Mouse (Mus musculus) embryo, embryonic 11.5 days (tissue): ENCODE data around the gene Gmnc.

ENCODE experiments used
- DNase-seq: peaks from one replicate; pipeline ENCODE4 v3.0.0-alpha.2; 2012; ENCODE audit warnings: low read depth, low spot score

Gmnc gene

GRCm38 (mm10) chr16:26991477-26992300 is at the start of gene Gmnc:
Gene Gmnc (minus strand): TSS chr16:26991652.
- DNase-seq, result no peak

DNA sequence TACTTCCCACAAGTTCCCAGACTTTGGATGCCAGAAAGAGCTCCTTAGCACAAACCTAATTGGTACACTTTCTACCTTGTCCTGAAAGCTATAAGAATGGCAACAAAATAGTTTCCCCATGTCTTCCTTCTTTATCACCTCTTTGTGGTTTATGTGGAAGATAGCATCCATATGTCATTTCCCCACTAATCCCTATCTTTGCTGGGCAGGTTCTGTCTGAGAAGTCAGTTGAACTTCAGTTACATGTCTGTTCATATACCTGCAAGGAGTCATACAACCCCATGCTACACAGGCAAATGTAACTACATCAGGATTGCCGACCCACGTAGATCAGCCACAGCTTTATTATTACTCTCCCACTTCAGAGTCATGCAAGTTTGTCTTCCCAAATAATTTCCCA is 35.8 kb upstream of the Gmnc start:
- no peak for DNase-seq

DNA sequence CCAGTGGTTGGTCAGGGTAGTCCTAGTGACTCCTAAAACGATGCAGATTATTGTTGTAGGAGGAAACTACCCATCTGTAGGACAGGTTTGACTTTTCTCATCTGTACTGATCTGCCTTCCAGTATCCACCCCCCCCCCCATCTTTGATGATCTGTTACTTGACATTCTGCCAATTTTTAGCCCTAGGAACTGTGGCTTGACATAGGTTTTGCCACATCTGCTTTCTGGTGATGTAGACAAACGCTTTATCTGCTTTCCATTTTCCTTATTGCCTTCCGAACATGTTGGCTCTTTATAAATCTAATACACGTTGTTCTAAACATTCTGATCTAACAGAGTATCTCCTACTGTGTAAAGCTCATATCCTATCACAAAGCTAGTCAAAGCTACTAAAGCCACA is 34.8 kb upstream of the Gmnc start:
- no peak for DNase-seq

DNA sequence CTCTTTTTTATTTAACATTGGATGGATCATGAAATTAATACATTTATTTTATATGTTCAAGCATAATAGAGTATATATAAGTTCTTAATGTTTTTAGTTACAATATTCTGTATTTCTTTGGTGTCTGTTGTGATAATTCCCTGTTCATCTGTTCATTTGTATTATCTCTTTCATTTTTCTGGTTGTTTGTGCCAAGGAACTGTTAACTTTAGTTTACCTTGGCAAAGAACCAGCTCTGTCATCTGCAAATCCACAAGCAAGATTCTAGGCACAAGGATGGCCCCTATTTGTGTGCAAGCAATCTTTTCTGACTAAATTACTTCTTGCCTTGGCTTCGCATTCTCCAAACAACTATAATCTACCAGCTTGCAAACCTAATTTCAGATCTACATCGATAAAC is 31.3 kb upstream of the Gmnc start:
- no peak for DNase-seq

DNA sequence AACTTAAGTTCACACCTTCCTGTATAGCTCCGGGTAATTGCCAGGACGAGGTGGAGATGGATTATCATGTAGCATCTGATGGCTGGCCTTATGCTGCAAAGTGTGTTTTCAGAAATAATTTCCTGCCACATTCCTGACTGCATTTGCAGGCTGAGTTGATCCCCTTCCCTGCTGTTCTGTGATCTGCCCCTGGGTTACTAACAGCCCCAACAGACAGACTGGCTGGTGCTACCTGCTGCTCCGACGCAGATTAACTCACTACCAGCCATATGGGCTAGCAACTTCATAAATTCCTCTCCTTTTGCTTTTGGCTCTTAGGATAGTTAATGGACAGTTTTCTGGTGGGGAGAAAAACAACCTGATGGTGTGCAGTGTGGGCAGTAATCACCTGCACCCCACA is 25.9 kb upstream of the Gmnc start:
- no peak for DNase-seq

GRCm38 (mm10) chr16:27002714-27003113 is 11.3 kb upstream of the Gmnc start:
- no peak for DNase-seq

DNA sequence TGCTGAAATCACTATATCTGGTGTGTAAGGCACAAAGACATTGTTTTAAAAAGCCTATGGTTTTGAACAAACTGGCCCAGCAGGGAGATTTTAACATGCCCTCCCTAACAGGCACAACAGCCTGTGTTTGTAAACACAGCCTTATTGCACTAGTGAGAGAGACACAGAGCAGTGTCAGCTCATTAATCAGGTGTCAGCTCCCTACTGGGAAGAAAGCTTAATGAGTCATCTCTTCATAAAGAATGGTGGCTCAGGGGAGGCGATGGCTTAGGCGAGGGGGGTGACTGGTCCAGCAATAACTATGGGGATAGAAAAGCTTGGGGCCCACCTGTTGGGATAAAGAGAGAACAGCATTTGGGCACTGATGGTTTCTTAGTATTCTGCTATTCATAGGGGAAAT is 8.1 kb upstream of the Gmnc start:
- DNase-seq, result no peak

- no peak for DNase-seq
Observed at GRCm38 (mm10) chr16:26989415-26990315, 1.8 kb downstream of the Gmnc start.

- no peak for DNase-seq
Observed at GRCm38 (mm10) chr16:26988188-26988587, 3.3 kb downstream of the Gmnc start.

DNA sequence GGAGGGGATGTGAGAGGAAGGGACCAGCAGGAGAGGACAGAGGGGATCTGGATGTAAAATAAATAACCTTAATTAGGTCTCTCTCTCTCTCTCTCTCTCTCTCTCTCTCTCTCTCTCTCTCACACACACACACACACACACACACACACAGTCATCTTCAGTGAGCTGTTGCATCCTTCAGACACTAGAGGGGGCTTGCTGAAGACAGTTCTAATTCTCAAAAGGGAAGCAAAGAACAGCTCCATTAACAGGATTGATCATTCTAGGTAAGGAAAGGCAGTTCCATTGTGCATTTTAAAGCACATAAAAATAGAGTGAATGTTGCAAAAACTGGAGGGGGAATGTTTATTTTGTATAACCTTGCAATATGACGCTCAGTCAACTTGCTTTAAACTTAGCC is 5.7 kb downstream of the Gmnc start:
- no peak for DNase-seq

GRCm38 (mm10) chr16:26982112-26982511 is 9.3 kb downstream of the Gmnc start:
- no peak for DNase-seq

GRCm38 (mm10) chr16:26967967-26968366 is 23.5 kb downstream of the Gmnc start:
- no peak for DNase-seq

- DNase-seq, result no peak
Observed at GRCm38 (mm10) chr16:26966830-26967229, 24.6 kb downstream of the Gmnc start.

DNA sequence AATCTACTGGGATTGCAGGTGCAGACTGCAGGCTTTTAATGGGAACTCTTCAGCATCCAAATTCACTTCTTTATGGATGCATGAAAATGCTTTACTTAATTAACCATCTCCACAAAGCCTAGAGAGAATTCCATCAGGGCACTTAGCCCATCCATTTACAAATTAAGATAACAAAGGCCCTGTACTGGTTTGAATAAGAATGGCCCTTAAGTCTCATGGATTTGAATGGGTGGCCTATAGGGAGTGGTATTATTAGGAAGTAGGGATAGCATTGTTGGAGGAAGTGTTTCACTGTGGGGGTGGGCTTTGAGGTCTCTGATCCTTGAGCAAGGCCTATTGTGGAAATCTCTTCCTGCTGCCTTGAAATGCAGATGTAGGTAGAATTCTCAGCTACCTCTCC is 29.5 kb downstream of the Gmnc start:
- DNase-seq, result no peak

GRCm38 (mm10) chr16:26951601-26952000 is 39.9 kb downstream of the Gmnc start:
- no peak for DNase-seq

- DNase-seq, result no peak
Observed at GRCm38 (mm10) chr16:26950209-26950608, 41.2 kb downstream of the Gmnc start.

DNA sequence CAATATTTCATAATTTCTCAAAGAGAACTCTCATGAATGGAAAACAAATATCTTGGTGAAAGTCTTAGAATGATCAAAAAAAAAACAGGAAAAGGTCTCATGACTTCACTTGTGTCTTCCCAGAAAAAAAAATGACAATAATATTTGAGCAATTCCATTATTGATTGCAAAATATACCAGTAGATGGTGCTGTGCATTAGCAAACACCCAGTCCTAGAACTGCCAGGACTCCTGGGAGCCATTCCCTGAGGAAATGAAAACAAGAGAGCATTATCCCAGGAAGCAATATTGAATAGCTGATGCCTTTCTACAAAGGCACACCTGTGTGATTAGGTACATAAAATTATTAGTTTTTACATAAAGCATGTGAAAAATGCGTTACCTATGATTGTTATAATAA is 87.5 kb downstream of the Gmnc start:
- DNase-seq, result no peak

- no peak for DNase-seq
Observed at GRCm38 (mm10) chr16:26901471-26901870, 90.0 kb downstream of the Gmnc start.

DNA sequence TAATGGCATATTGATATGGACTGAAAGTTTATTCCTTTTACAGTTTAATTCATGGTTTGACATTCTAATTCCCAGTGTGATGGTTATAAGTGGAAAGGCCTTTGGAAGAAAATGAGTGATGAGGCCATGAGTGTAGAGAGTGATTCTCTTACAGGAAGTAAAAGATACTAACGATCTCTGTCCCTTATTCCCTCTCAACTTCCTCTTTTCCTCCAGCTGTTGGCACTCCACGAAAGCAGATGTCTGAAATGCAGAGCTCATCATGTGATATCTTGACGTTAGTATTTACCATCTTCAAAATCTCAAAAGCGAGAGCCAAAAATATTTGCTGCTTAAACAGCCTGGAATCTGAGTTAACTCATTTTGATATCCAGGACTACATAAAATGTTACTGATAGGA is 105.1 kb downstream of the Gmnc start:
- DNase-seq, result no peak

DNA sequence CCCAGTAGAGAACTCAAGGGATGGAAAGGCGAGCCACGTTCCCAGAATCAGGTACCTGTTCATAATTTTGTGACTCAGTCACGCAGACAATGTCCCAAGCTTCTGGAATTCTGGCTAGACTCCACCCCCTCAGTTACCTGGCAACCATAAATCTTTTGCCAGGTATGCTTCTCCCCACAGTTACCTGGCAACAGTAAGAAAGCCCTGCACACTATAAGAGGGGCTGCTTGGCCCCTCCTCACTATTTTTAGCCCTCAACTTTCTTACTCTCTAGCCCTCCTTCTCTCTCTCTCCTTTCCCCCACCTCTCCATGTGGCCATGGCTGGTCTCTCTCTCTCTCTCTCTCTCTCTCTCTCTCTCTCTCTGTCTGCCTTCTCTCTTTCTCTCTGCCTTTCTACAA is 114.6 kb downstream of the Gmnc start:
- DNase-seq, result no peak
